Mouse (Mus musculus) embryonic stem cell, embryonic (primary cell): ENCODE measurements around the gene Olfr288.

Experiments used
- CTCF ChIA-PET, 4 experiments: fragments of 300-600 bp in 2 of 4; fragments of 350-600 bp in 2 of 4; sonication (Branson Sonifier 250); formaldehyde crosslinking; loops; one replicate each; lab custom pipeline; 2022; ENCODE audit warnings: inconsistent platforms in 2 of 4; lab: Charles Lee
- POLR2A ChIA-PET, 4 experiments: fragments of 300-600 bp in 2 of 4; fragments of 350-600 bp in 2 of 4; sonication (Branson Sonifier 250); formaldehyde crosslinking; loops; one replicate each; lab custom pipeline; 2022; ENCODE audit warnings: antibody characterized with exemption in 4 of 4, inconsistent platforms in 1 of 4; lab: Charles Lee

The Olfr288 gene

GRCm38 (mm10) chr15:98172113-98172512 is 23.2 kb downstream of the Olfr288 start:
- CTCF ChIA-PET = interaction anchor here in 1 of 4 experiments (0.8 to 1.2 kb wide), 4 partner anchors 9 to 218 kb away, joined by 3 to 5 read pairs (median 4); no protein-coding TSS in a partner anchor
- POLR2A ChIA-PET = interaction anchor here in 2 of 4 experiments (0.6 to 1.6 kb wide), 3 partner anchors 9 to 26 kb away, joined by 3 to 4 read pairs (median 4); no protein-coding TSS in a partner anchor

DNA sequence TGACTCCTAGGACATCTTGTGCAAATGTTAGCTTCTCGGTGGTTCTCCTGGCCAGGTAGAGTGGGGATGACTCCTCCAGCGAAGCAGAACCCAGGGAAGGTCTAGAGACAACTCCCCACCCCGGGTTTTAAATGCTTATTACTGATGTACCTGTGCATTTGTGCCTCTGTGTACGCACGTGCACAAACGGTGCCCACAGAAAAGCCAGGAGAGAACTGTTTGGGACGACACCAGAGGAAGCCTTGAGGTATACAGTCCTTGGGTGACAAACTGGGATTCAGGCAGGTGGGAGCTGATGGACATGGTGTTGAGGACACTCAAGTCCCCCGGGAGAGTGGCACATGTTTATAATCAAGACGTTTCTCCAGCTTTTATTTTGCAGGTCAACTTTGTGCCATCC is 24.4 kb downstream of the Olfr288 start:
- ChIA-PET POLR2A (interaction anchor here in 2 of 4 experiments (1.1 to 1.6 kb wide), 2 partner anchors 10 to 16 kb away, joined by 3 read pairs; no protein-coding TSS in a partner anchor), CTCF (no interaction called here)

DNA sequence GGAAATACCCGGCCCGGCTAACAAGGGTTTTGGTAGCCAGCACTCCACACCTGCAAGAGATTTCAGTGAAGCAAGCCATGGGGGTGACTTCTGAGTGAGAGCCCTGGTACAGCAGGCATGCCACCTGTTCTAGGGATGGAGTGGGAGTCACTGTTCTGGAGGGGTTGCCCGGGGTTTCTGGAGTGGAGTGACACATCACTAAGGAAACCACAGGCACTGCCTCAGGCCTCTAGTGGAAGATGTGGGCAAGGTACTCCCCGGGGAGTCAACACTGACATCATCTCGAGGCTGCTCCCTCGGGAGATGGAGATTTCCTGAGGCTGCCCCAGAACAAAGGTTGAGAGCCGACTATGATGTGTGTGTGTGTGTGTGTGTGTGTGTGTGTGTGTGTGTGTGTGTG is 25.0 kb downstream of the Olfr288 start:
- ChIA-PET POLR2A (interaction anchor here in 1 of 4 experiments (1.6 kb wide), 1 partner anchor 9 kb away, joined by 3 read pairs; no protein-coding TSS in a partner anchor), CTCF (no interaction called here)

DNA sequence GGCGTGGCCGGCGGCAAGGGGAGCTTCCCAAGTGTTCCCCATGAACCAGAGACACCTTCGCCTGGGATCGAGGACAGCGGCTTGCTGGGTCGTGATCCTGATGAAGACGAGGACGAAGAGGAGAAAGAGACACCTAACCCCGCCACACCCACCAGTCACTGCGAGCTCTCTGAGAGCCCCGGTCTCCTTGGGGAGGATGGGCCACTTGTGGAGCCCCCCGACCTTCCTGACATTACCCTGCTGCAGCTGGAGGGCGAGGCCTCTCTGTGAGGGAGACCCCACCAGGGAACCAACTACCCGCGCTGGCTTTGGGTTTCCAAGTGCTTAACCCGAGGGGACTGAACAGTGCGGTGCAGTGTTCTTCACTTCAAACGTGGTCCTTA is 26.7 kb downstream of the Olfr288 start:
- ChIA-PET POLR2A (interaction anchor here in 1 of 4 experiments (0.7 to 0.8 kb wide), 2 partner anchors 86 to 178 kb away, joined by 3 read pairs; no protein-coding TSS in a partner anchor), CTCF (interaction anchor here in 3 of 4 experiments (0.5 to 0.6 kb wide), 3 partner anchors 25 to 132 kb away, joined by 3 to 4 read pairs (median 3); no protein-coding TSS in a partner anchor)

DNA sequence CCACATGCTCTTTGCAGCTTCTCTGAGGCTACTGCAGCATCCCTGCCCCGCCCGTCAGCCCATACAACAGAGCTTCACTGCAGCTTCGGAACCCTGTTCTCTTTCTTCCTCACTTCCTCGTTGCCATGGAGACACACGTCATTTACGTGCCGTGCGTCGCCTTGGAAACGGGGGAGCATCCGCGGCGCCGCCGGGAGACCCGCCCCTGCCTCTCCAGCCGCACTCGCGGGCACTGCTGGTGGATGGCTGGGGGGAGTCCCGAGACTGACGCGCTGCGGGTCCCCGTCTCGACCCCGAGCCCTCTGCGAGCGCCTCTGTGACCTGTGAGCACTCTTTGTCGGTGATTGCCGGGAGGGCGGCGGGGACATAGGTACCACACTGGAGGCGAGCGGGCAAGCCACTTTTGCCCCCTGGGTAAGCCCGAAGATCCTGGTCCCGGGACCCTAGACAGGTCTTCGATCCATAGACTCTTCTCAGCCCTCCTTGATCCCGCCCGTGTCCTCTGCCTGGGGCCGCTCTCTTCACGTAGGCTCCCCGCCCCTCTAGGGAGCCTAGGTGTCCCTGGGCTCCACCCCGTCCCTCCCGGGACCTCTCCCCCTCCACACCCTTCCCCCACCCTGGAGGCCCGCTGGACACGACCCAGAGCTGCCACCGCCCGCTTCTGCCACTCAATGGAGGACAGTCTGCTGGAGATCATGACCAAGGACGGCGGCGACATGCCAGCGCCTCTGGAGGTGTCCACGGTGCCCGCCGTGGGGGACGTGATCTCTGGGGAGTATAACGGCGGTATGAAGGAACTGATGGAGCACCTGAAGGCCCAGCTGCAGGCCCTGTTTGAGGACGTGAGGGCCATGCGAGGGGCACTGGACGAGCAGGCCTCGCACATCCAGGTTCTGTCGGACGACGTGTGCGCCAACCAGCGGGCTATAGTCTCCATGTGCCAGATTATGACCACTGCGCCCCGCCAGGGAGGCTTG is 27.4 kb downstream of the Olfr288 start:
- ChIA-PET CTCF (interaction anchor here in 3 of 4 experiments (0.5 to 1.1 kb wide), 6 partner anchors 71 to 1214 kb away, joined by 3 to 10 read pairs (median 4); no protein-coding TSS in a partner anchor), POLR2A (interaction anchor here (0.6 to 1.1 kb wide), 15 partner anchors 11 to 297 kb away, joined by 3 to 7 read pairs (median 4); partner anchors contain the start of gene Senp1 (in 1 of the 4))

DNA sequence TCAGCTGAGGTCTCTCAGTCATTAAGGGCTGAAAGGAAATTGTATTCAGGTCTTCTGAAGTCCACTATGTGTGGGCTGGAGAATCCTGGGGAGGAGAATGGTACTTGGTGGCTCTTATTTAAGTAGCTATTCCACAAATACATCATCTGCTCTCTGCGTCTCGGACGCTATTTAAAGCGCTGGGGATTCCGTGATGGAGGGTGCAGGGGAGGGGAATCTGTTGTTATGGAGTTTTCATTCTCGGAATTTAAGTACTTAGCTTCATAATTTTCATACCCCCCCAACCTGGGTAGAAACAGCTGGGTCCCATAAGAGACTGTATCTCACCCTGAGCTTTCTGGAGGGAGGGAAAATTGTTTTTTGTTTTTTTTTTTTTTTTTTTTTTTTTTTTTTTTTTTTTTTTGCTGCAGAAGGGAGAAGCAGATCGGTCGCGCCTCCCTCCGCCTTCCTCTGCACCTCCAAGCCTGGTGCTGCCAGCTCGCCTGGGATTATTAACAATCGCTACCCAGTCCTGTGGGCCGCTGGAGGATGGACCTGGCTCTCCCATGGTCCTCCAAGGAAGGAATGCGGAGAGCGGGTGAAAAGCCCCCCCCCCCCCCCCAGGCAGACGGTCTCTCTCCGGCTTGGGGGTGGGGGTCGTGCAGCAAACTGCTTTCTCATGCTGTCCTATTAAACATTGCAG is 28.2 kb downstream of the Olfr288 start, which contains the start of gene Ccdc184:
Gene Ccdc184, plus strand, starts transcription at position 196 of the 682 bp plus-strand sequence.
- CTCF ChIA-PET = interaction anchor here in 2 of 4 experiments (0.6 to 1.1 kb wide), 4 partner anchors 70 to 1213 kb away, joined by 4 to 10 read pairs (median 5); no protein-coding TSS in a partner anchor
- POLR2A ChIA-PET = interaction anchor here (0.5 to 1.1 kb wide), 16 partner anchors 10 to 1109 kb away, joined by 3 to 7 read pairs (median 4); partner anchors contain the start of gene Senp1 (in 1 of the 4)

GRCm38 (mm10) chr15:98165525-98165924 is 29.8 kb downstream of the Olfr288 start, which contains the start of gene Asb8:
Gene Asb8, minus strand, starts transcription at chr15:98165625.
- ChIA-PET CTCF (no interaction called here), POLR2A (interaction anchor here in 1 of 4 experiments (0.8 kb wide), 1 partner anchor 80 kb away, joined by 3 read pairs; no protein-coding TSS in a partner anchor)

DNA sequence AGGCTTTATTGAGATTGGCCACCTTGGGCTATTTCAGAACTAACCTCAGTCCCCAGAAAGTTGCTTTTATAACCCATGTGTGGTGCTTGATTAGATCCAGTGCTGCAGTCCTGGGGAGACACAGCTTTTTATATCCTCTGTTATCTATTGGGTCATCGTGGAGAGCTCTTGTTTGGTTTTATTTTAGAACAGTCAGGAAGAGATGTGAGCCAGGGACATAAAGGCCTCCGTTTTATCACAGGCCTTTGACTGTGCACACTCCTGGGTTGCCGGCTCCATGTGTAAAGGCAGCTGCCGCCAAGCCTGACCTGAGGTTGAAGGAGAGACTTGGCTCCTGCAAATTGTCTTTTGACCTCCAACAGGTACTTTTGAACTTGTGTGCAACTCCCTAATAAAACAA is 32.8 kb downstream of the Olfr288 start:
- POLR2A ChIA-PET = interaction anchor here in 1 of 4 experiments (0.6 to 1.7 kb wide), 3 partner anchors 26 to 88 kb away, joined by 3 to 5 read pairs (median 3); no protein-coding TSS in a partner anchor
- CTCF ChIA-PET = interaction anchor here in 1 of 4 experiments (0.5 kb wide), 1 partner anchor 210 kb away, joined by 3 read pairs; no protein-coding TSS in a partner anchor

DNA sequence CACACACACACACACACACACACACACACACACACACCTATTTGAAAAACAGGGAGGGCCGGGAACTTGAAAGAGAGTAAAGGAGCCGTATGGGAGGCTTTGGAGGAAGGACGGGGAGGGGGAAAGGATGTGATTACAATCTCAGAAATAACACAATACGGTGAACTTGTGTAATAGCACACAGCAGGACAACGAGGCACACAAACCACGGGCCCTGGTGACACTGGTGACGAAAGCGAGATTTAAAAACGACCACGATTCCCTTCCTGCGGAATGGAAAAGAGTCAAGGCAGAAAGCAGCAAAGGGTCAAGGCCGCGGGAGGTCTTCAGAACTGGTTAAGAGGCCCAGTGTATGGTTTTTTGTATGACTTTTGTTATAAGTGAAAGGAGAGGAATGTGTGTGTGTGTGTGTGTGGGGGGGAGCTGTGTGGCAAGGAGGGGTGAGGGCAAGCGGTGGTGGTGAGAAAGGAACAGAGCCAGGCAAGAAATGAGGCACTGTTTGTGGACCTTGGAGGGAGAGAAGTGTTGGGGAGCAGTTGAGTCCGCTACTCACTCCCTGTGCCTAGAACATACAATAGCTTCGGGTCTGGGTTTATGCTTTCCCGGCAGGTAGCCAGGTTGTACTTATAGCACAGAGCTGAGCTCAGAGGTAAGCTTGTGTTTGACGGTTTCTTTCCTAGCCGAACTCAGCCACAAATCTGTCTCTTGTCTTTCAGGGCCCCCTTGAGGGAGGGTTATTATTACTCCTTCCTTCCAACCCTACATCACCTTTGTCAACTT is 34.1 kb downstream of the Olfr288 start:
- ChIA-PET POLR2A (interaction anchor here in 3 of 4 experiments (0.6 to 1.7 kb wide), 11 partner anchors 10 to 939 kb away, joined by 3 to 6 read pairs (median 3); partner anchors contain the start of gene Pfkm (in 1 of the 3)), CTCF (interaction anchor here in 3 of 4 experiments (0.5 to 0.7 kb wide), 5 partner anchors 8 to 1544 kb away, joined by 3 to 8 read pairs (median 3); partner anchors contain the start of gene Gm17349 (in 1 of the 3))

DNA sequence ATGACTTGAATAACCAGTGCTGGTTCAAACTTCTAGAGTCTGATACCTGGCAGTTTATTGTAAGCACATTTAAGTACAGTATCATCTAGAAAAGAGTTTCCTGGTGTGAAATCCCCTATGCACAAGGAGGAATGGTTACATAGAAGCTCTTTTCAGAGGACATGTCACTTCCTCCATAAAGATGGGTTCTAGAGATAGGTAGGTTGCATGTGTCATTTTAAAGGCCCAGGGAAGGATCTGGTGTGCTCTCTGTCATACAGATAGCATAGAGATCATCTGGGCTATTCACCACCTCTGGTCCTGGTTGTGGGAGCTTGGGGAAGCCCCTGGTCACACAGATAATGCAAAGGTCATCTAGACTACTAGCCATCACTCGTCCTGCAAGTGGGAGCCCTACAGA is 38.1 kb downstream of the Olfr288 start:
- POLR2A ChIA-PET = interaction anchor here in 1 of 4 experiments (1.3 to 1.7 kb wide), 2 partner anchors 9 to 10 kb away, joined by 4 to 5 read pairs; partner anchors contain the start of gene Ccdc184
- CTCF ChIA-PET = interaction anchor here in 1 of 4 experiments (0.6 kb wide), 1 partner anchor 381 kb away, joined by 3 read pairs; no protein-coding TSS in a partner anchor

DNA sequence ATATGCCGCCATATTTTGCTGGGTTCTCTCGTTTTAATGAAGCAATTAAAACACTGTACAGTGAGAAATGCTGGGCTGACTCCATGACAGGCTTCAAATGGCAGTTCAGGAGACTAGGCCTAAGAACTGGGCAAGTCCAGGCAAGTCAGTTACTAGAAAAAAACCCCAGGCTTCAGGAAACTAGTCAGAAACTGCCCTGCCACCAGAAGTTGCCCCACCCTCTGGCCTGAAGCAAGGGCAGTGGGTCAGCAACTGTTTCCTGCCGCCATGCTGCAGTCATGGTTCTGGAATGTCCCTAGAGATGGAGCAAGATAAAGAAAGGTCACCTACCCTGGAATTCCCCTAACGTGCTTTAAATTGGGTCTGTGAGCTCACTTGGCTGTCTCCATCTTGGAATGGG is 39.4 kb downstream of the Olfr288 start:
- ChIA-PET CTCF (interaction anchor here in 2 of 4 experiments (0.5 to 1.2 kb wide), 4 partner anchors 10 to 797 kb away, joined by 3 to 4 read pairs (median 4); partner anchors contain the start of gene Senp1 (in 1 of the 2)), POLR2A (interaction anchor here (0.6 to 2.5 kb wide), 18 partner anchors 10 to 163 kb away, joined by 3 to 21 read pairs (median 5); partner anchors contain the start of genes Pfkm (in 3 of the 4) and Senp1 (in 3 of the 4))

DNA sequence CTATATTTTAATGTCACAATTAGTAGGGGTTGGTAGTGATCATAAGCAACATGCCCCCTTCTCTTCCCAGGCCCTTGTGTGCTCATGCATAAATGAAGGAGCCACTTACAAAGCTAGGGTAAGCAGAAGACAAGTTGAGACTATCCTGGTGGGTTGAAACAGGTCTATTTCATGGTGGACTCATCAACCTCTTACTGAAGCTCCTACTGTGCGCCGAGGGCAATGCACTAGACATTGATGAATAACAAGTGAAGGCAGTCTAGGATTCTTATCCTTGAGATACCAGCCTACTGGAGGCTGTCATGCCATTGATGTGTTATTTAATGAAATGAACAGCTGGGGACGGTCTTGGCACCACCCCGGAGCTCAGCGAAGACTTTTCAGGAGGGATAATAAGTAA is 40.1 kb downstream of the Olfr288 start:
- ChIA-PET POLR2A (interaction anchor here (0.6 to 2.5 kb wide), 28 partner anchors 8 to 369 kb away, joined by 3 to 21 read pairs (median 4); partner anchors contain the start of genes Pfkm (in 3 of the 4), Senp1 (in 3 of the 4) and Ccdc184 (in 1 of the 4)), CTCF (interaction anchor here (0.6 to 1.6 kb wide), 10 partner anchors 8 to 931 kb away, joined by 3 to 20 read pairs (median 4); partner anchors contain the start of gene Senp1 (in 1 of the 4))

DNA sequence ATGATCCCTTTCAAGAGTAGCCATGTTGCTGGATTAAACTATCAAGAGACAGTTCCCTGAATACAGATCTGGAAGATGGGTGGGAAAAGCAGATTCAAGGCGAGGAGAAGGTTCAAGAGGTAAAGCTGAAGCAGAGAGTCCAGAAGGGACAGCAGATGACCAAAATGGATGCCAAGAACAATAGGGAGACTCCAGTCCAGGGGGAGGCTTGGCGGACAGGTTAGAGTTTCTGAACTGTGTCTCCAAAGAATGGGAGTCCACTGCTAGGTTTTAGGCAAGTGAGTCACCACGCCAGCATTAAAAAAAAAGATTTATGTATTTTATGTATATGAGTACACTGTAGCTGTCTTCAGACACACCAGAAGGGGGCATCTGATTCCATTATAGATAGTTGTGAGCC is 40.7 kb downstream of the Olfr288 start:
- ChIA-PET CTCF (interaction anchor here in 3 of 4 experiments (0.6 to 1.6 kb wide), 11 partner anchors 9 to 932 kb away, joined by 3 to 20 read pairs (median 4); partner anchors contain the start of gene Senp1 (in 1 of the 3)), POLR2A (interaction anchor here in 3 of 4 experiments (0.6 to 2.5 kb wide), 18 partner anchors 8 to 72 kb away, joined by 3 to 21 read pairs (median 5); partner anchors contain the start of genes Pfkm (in 3 of the 3), Senp1 (in 3 of the 3) and Ccdc184 (in 2 of the 3))

- ChIA-PET POLR2A (interaction anchor here in 3 of 4 experiments (0.7 to 2.5 kb wide), 6 partner anchors 8 to 61 kb away, joined by 3 to 21 read pairs (median 6); partner anchors contain the start of genes Pfkm (in 2 of the 3), Senp1 (in 2 of the 3) and Ccdc184 (in 1 of the 3)), CTCF (interaction anchor here in 3 of 4 experiments (0.6 to 1.6 kb wide), 5 partner anchors 10 to 291 kb away, joined by 3 to 5 read pairs (median 3); no protein-coding TSS in a partner anchor)
Measured at GRCm38 (mm10) chr15:98154146-98154545, 41.2 kb downstream of the Olfr288 start.

- ChIA-PET CTCF (interaction anchor here in 2 of 4 experiments (0.9 to 1.4 kb wide), 2 partner anchors 141 to 190 kb away, joined by 4 to 5 read pairs; partner anchors contain the start of gene Tmem106c (in 1 of the 2)), POLR2A (interaction anchor here in 1 of 4 experiments (1.0 kb wide), 1 partner anchor 55 kb away, joined by 4 read pairs; no protein-coding TSS in a partner anchor)
Measured at GRCm38 (mm10) chr15:98153625-98154024, 41.7 kb downstream of the Olfr288 start.
